Mouse (Mus musculus): ENCODE results near the gene Trip4. TPM values are rescaled to one million over a fixed set of nuclear protein-coding genes. Genes with fewer than 3 reads are reported as not detected.

Trip4 gene
- total and polyA plus RNA-seq, 3 experiments = 13.4 to 13.5 TPM; not detected in 1

GRCm38 (mm10) chr9:65909301-65909801 lies 757 bp upstream of the Trip4 start:
- 0 out of 2 replicates have a peak, but pooled peaks have one; percentile 21 for TF ChIP-seq ELF1 (IDR thresholded peaks at IDR 0.05; ENCODE audit: low read depth, low read length)
- TF ChIP-seq ZMIZ1 (IDR thresholded peaks at IDR 0.05; ENCODE audit: low read depth, low read length) = no peak
- peak; percentile 58; the same call in 1 of the 2 replicates for TF ChIP-seq HCFC1 (IDR thresholded peaks at IDR 0.05; ENCODE audit: low read depth, low read length)
- no peak for TF ChIP-seq ZKSCAN1 (IDR thresholded peaks at IDR 0.05; ENCODE audit: low read depth, low read length)
- peak; percentile 37; the same call in 1 of the 2 replicates for TF ChIP-seq NELFE (IDR thresholded peaks at IDR 0.05; ENCODE audit: low read depth, low read length)
- no peak for TF ChIP-seq CTCF (IDR thresholded peaks at IDR 0.05 in 2 of 3, conservative IDR thresholded peaks at IDR 0.05 in 1 of 3; ENCODE audit: control insufficient read depth in 1 of 3, insufficient read depth in 1 of 3, low read depth in 2 of 3, low read length in 3 of 3, poor library complexity in 1 of 3, severe bottlenecking in 1 of 3)
- peak; percentile 47; the same call in 1 of the 2 replicates for TF ChIP-seq MXI1 (IDR thresholded peaks at IDR 0.05; ENCODE audit: low read depth, low read length)
- no peak for TF ChIP-seq TCF12 (IDR thresholded peaks at IDR 0.05; ENCODE audit: low read depth, low read length)
- TF ChIP-seq TBP (IDR thresholded peaks at IDR 0.05; ENCODE audit: low read depth, low read length) = no peak
- TF ChIP-seq UBTF (IDR thresholded peaks at IDR 0.05; ENCODE audit: borderline replicate concordance, insufficient read depth, low read depth, low read length) = no peak
- 0 out of 4 replicates have a peak, but pooled peaks of 1 of the 2 experiments have one; percentile 35 for TF ChIP-seq POLR2A (IDR thresholded peaks at IDR 0.05; ENCODE audit: control insufficient read depth in 1 of 2, insufficient read depth in 1 of 2, low read depth in 1 of 2, low read length in 2 of 2, poor library complexity in 1 of 2)
- 0 out of 2 replicates have a peak, but pooled peaks have one; percentile 33 for TF ChIP-seq SIN3A (IDR thresholded peaks at IDR 0.05; ENCODE audit: low read length)
- no peak for TF ChIP-seq MEF2A (IDR thresholded peaks at IDR 0.05; ENCODE audit: extremely low read depth, insufficient replicate concordance, low read depth, low read length, poor library complexity, severe bottlenecking)
- TF ChIP-seq BHLHE40 (IDR thresholded peaks at IDR 0.05; ENCODE audit: borderline replicate concordance, low read depth, low read length) = no peak
- TF ChIP-seq USF1 (IDR thresholded peaks at IDR 0.05; ENCODE audit: low read depth, low read length) = no peak
- TF ChIP-seq CHD1 (IDR thresholded peaks at IDR 0.05; ENCODE audit: low read depth, low read length) = no peak
- no peak for TF ChIP-seq RCOR1 (IDR thresholded peaks at IDR 0.05; ENCODE audit: low read depth, low read length)
- no peak for TF ChIP-seq MYC (IDR thresholded peaks at IDR 0.05; ENCODE audit: low read depth, low read length)
- Histone ChIP-seq H3K27ac (ENCODE audit: control insufficient read depth, low read depth, low read length) (peak overlapping the region; percentile 63), H3K79me2 (ENCODE audit: control insufficient read depth, insufficient read depth, low read length, poor library complexity) (peaks cover 14% of the 10 kb centered on the region), H3K9ac (ENCODE audit: control insufficient read depth, low read depth, low read length, poor library complexity, severe bottlenecking) (peak overlapping the region; percentile 85), H3K36me3 (ENCODE audit: control insufficient read depth in 1 of 2, insufficient read depth in 2 of 2, low read length in 2 of 2) (peaks cover 0 to 11% of the 10 kb centered on the region in 2 experiments; a peak in 2 of 4 replicates), H3K27me3 (ENCODE audit: control insufficient read depth in 1 of 2, insufficient read depth in 2 of 2, low read length in 2 of 2) (no peaks in the 10 kb centered on the region), H3K4me1 (ENCODE audit: control insufficient read depth in 1 of 2, insufficient read depth in 2 of 2, low read length in 2 of 2) (peaks cover 3 to 9% of the 10 kb centered on the region in 2 experiments; a peak in 3 of 4 replicates), H3K9me3 (replicated peaks; ENCODE audit: insufficient read depth, low read length) (no peaks in the 10 kb centered on the region), H3K4me3 (ENCODE audit: control insufficient read depth in 1 of 2, insufficient read depth in 1 of 2, low read depth in 2 of 2, low read length in 2 of 2) (peak overlapping the region; percentile 84 to 95)
- peak; percentile 84 for DNase-seq (ENCODE audit: low read depth, low spot score)

- TF ChIP-seq ZNF384 (IDR thresholded peaks at IDR 0.05; ENCODE audit: low read depth, low read length) = peak; percentile 46
- TF ChIP-seq TAL1 (IDR thresholded peaks at IDR 0.05; ENCODE audit: low read length) = no peak
- TF ChIP-seq ELF1 (IDR thresholded peaks at IDR 0.05; ENCODE audit: low read depth, low read length) = no peak
- TF ChIP-seq CTCF (IDR thresholded peaks at IDR 0.05 in 2 of 3, conservative IDR thresholded peaks at IDR 0.05 in 1 of 3; ENCODE audit: control insufficient read depth in 1 of 3, insufficient read depth in 1 of 3, low read depth in 2 of 3, low read length in 3 of 3, poor library complexity in 1 of 3, severe bottlenecking in 1 of 3) = peak; percentile 29 to 52 (median 34)
- no peak for TF ChIP-seq POLR2AphosphoS5 (IDR thresholded peaks at IDR 0.05; ENCODE audit: borderline replicate concordance, low read depth, low read length)
- TF ChIP-seq MAX (IDR thresholded peaks at IDR 0.05; ENCODE audit: low read length) = no peak
- peak; percentile 14; the same call in 1 of the 2 replicates for TF ChIP-seq RAD21 (IDR thresholded peaks at IDR 0.05; ENCODE audit: low read depth, low read length)
- no peak for TF ChIP-seq HCFC1 (IDR thresholded peaks at IDR 0.05; ENCODE audit: low read depth, low read length)
- no peak for TF ChIP-seq CHD2 (IDR thresholded peaks at IDR 0.05; ENCODE audit: low read length)
- TF ChIP-seq ZC3H11A (IDR thresholded peaks at IDR 0.05; ENCODE audit: low read depth, low read length) = no peak
- Histone ChIP-seq H3K9ac (ENCODE audit: control insufficient read depth, low read depth, low read length, poor library complexity, severe bottlenecking) (no peak overlapping the region), H3K79me2 (ENCODE audit: control insufficient read depth, insufficient read depth, low read length, poor library complexity) (no peaks in the 10 kb centered on the region), H3K9me3 (replicated peaks; ENCODE audit: insufficient read depth, low read length) (no peaks in the 10 kb centered on the region), H3K4me1 (ENCODE audit: control insufficient read depth in 1 of 2, insufficient read depth in 2 of 2, low read length in 2 of 2) (peaks cover 2% of the 10 kb centered on the region in 2 experiments; a peak in 1 of 4 replicates), H3K27me3 (ENCODE audit: control insufficient read depth in 1 of 2, insufficient read depth in 2 of 2, low read length in 2 of 2) (no peaks in the 10 kb centered on the region), H3K27ac (ENCODE audit: control insufficient read depth, low read depth, low read length) (no peak overlapping the region), H3K36me3 (ENCODE audit: control insufficient read depth in 1 of 2, insufficient read depth in 2 of 2, low read length in 2 of 2) (peaks cover 2 to 9% of the 10 kb centered on the region in 2 experiments; a peak in 3 of 4 replicates), H3K4me3 (ENCODE audit: control insufficient read depth in 1 of 2, insufficient read depth in 1 of 2, low read depth in 2 of 2, low read length in 2 of 2) (no peak overlapping the region)
- DNase-seq (ENCODE audit: low read depth, low spot score) = peak; percentile 43
These were observed 5.2 kb downstream of the Trip4 start for GRCm38 (mm10) chr9:65903419-65903818.
